Mouse (Mus musculus) megakaryocyte, adult 5-6 weeks (primary cell): Measurements from ENCODE around the gene Ppp2r5a. TPM values are rescaled to one million over a fixed set of nuclear protein-coding genes. Genes with fewer than 3 reads are reported as not detected.

Source experiments
- total RNA-seq, 2 experiments: library from RNA; stranded (forward) in 1 of 2; stranded (reverse) in 1 of 2; fragments of 153-499, 151-499 nt in 1 of 2; fragments of 221-1000, 200-1000 nt in 1 of 2; gene quantifications; 2 replicates each; pipeline versions ENCODE4 v1.2.3 to v1.2.4; 2015 to 2017

Ppp2r5a gene
- total RNA-seq, 2 experiments from 2014 or later = 372 to 428 TPM

Other genes starting within 250 kb of the Ppp2r5a start
- gene Fam71a, start 238.5 kb downstream of the Ppp2r5a start, total RNA-seq (2015) = 0.14 and 0.49 TPM in 2 replicates
- 0.24 TPM in 1 of 2 replicates, not detected in the other for gene Fam71a, start 238.5 kb downstream of the Ppp2r5a start, total RNA-seq (2017)
- 15.5 and 38.2 TPM in 2 replicates for gene Atf3, start 185.2 kb downstream of the Ppp2r5a start, total RNA-seq (2015)
- 19.3 and 57.2 TPM in 2 replicates for gene Atf3, start 185.2 kb downstream of the Ppp2r5a start, total RNA-seq (2017)
- gene Nenf, start 85.1 kb downstream of the Ppp2r5a start, total RNA-seq (2015) = 14.9 and 15.1 TPM in 2 replicates
- gene Nenf, start 85.1 kb downstream of the Ppp2r5a start, total RNA-seq (2017) = 4.6 and 6.3 TPM in 2 replicates
- 9.4 and 14.9 TPM in 2 replicates for gene Tmem206, start 77.4 kb downstream of the Ppp2r5a start, total RNA-seq (2015)
- gene Tmem206, start 77.4 kb downstream of the Ppp2r5a start, total RNA-seq (2017) = 9.0 and 10.3 TPM in 2 replicates
- gene Dtl, start 172.3 kb upstream of the Ppp2r5a start, total RNA-seq (2015) = 34.7 and 36.7 TPM in 2 replicates
- gene Dtl, start 172.3 kb upstream of the Ppp2r5a start, total RNA-seq (2017) = 24.2 and 30.4 TPM in 2 replicates
- gene Ints7, start 172.4 kb upstream of the Ppp2r5a start, total RNA-seq (2015) = 18.1 and 18.2 TPM in 2 replicates
- 33.7 and 37.1 TPM in 2 replicates for gene Ints7, start 172.4 kb upstream of the Ppp2r5a start, total RNA-seq (2017)